In the genomic region with DNA sequence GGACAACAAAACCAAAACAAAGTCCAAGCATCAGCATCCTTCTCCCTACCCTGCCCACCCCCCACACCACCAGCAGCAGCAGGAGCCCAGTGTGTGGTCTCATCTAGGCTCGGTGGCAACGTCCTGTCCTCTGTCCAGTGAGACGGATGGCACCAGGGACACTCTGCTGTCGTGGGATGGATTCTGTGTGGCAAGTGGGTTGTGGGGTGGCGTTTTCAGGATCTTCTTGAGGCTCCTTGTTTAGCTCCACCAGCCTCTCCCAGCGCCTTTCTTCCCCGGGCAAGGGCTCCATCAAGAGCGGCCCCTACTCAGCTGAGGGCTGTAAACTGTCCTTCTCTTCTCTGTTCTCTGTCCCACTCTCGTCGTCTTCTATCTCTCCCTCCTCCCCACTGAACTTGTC, we compare ENCODE assay signal across 2 mouse cellular contexts. TPM values are rescaled to one million over a fixed set of nuclear protein-coding genes. Genes with fewer than 3 reads are reported as not detected.
A peak's percentile ranks its signal among the peaks of the same experiment; 100 is the strongest.
DNase-seq lines count a peak whose midpoint lies in the region.

No protein-coding gene starts in this region.

- peak; percentile 84 for DNase-seq in heart, adult 11 months
- peak; percentile 13 for DNase-seq in urinary bladder, adult 2 months (ENCODE audit: low spot score)

RNA-seq across cellular contexts. Expression of a gene that starts 1.8 kb away (rescaled TPM):
- 10.1 and 11.8 TPM in 2 replicates for polyA plus RNA-seq in urinary bladder, adult 2 months (2012; rRNA removed)

RNA-seq across cellular contexts. Expression of a gene that starts 17.5 kb away (rescaled TPM):
- 64.1 and 68.0 TPM in 2 replicates for polyA plus RNA-seq in urinary bladder, adult 2 months (2012; rRNA removed)

RNA-seq across cellular contexts. Expression of a gene that starts 37.5 kb away (rescaled TPM):
- 111 and 130 TPM in 2 replicates for polyA plus RNA-seq in urinary bladder, adult 2 months (2012; rRNA removed)
